Mouse (Mus musculus) heart, adult 2 months (tissue): Measurements from ENCODE around the gene Erc2. TPM values are rescaled to one million over a fixed set of nuclear protein-coding genes. Genes with fewer than 3 reads are reported as not detected.

Experiments used
- DNase-seq, 2 experiments: peaks; one replicate each; pipeline ENCODE4 v3.0.0; 2021
- H3K27ac ChIP-seq: fragments of 200-600 bp; 2 replicates; pipeline ENCODE4 v1.8.1; 2022
- H3K27me3 ChIP-seq: fragments of 200-500 bp; 2 replicates; pipeline ENCODE4 v1.6.1; 2012; ENCODE audit warnings: mild to moderate bottlenecking, low read length, inconsistent platforms, mixed read lengths; ENCODE audit not compliant: control insufficient read depth, insufficient read depth
- H3K36me3 ChIP-seq: fragments of 200-500 bp; 2 replicates; pipeline ENCODE4 v1.6.1; 2012; ENCODE audit warnings: low read length, inconsistent platforms; ENCODE audit not compliant: control insufficient read depth, insufficient read depth
- H3K4me1 ChIP-seq: fragments of 200-500 bp; 2 replicates; pipeline ENCODE4 v1.6.1; 2011; ENCODE audit warnings: low read length; ENCODE audit not compliant: control insufficient read depth, insufficient read depth
- H3K4me3 ChIP-seq: fragments of 200-600 bp; 2 replicates; pipeline ENCODE4 v1.8.1; 2022
- H3K79me2 ChIP-seq: fragments of 200-500 bp; replicated peaks from 2 replicates; pipeline ENCODE4 v1.6.1; 2012; ENCODE audit warnings: mild to moderate bottlenecking, inconsistent platforms, low read length, moderate library complexity, mixed read lengths; ENCODE audit not compliant: control insufficient read depth, insufficient read depth
- H3K9ac ChIP-seq: fragments of 200-500 bp; 2 replicates; pipeline ENCODE4 v1.6.1; 2012; ENCODE audit warnings: low read depth, mild to moderate bottlenecking, control low read depth, inconsistent platforms, low read length, mixed read lengths
- CTCF ChIP-seq: fragments of 200-600 bp; IDR thresholded peaks from 2 replicates; pipeline ENCODE4 v1.8.1; 2022; ENCODE audit warnings: antibody characterized with exemption, mild to moderate bottlenecking, moderate library complexity
- EP300 ChIP-seq: fragments of 200-500 bp; IDR thresholded peaks from 2 replicates; pipeline ENCODE4 v1.6.1; 2011; ENCODE audit warnings: low read depth, low read length, control low read depth; ENCODE audit not compliant: insufficient read depth
- POLR2A ChIP-seq: fragments of 200-500 bp; IDR thresholded peaks from 2 replicates; pipeline ENCODE4 v1.6.1; 2011; ENCODE audit warnings: mild to moderate bottlenecking, low read depth, low read length, control low read depth; ENCODE audit not compliant: insufficient read depth
- WGBS: fragments of 180-500 bp; shearing (Covaris S2); methylation state at CpG from one replicate; pipeline ENCODE4 v1.1.7; 2018; 5-methylcytosine and 5-hydroxymethylcytosine counted together
- intact Hi-C: fragments of 180-260 bp; cut with DNase I; formaldehyde crosslinking; loops from one replicate; pipeline ENCODE4 v1.15.1; 2025
- polyA plus RNA-seq: library from polyadenylated mRNA; depleted of rRNA; stranded (reverse); fragments of >200 nt; gene quantifications from 2 replicates; pipeline ENCODE4 v1.2.3, GENCODE M21; 2012
- total RNA-seq, 2 experiments: library from RNA; stranded (reverse); gene quantifications; 2 replicates each; pipeline ENCODE4 v1.2.3; 2021

Gene Erc2
- total and polyA plus RNA-seq, 3 experiments, result 0.49 to 0.68 (median 0.64) TPM

DNA sequence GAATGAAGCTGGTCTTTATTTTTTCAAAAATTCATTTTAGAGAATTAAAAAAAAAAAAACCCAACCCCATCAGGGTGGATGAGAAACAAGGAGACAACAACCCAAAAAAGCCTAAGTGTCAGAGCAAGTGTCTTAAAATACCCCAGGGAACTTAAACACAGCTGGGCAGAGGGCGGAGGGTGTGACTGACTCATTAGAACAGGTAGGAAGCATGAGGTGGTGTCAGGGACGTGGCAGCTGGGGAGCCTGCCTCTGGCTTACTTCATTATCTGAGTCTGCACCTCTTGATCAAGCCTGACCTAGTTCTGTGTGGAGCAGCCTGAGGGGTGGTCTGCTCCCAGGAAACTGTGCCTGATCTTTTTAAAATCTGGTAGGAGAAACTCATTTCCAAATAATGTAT is 20.8 kb downstream of the Erc2 start:
- 61% methylated on average over 2 of the region's 2 CpGs for WGBS
- intact Hi-C loops, result no loop called here
- Histone ChIP-seq H3K4me1 (no peaks in the 10 kb centered on the region), H3K4me3 (no peak overlapping the region), H3K27ac (no peak overlapping the region), H3K9ac (no peak overlapping the region), H3K27me3 (no peaks in the 10 kb centered on the region), H3K79me2 (no peaks in the 10 kb centered on the region), H3K36me3 (no peaks in the 10 kb centered on the region)
- DNase-seq, result no peak
- no peak for TF ChIP-seq EP300
- no peak for TF ChIP-seq POLR2A
- TF ChIP-seq CTCF, result no peak

GRCm38 (mm10) chr14:27654670-27655069 is 32.4 kb downstream of the Erc2 start:
- no peaks in the 10 kb centered on the region for H3K27me3 ChIP-seq
- intact Hi-C loops, result no loop called here
- no peak for TF ChIP-seq EP300
- TF ChIP-seq POLR2A, result no peak
- no peak for TF ChIP-seq CTCF
- no peak for DNase-seq
- no peaks in the 10 kb centered on the region; the same call in 1 of the 2 replicates for H3K4me1 ChIP-seq
- H3K9ac ChIP-seq, result no peak overlapping the region
- no peak overlapping the region for H3K27ac ChIP-seq
- no peak overlapping the region for H3K4me3 ChIP-seq
- H3K36me3 ChIP-seq, result no peaks in the 10 kb centered on the region
- H3K79me2 ChIP-seq, result no peaks in the 10 kb centered on the region
- WGBS, result 27% methylated on average over 11 of the region's 11 CpGs

DNA sequence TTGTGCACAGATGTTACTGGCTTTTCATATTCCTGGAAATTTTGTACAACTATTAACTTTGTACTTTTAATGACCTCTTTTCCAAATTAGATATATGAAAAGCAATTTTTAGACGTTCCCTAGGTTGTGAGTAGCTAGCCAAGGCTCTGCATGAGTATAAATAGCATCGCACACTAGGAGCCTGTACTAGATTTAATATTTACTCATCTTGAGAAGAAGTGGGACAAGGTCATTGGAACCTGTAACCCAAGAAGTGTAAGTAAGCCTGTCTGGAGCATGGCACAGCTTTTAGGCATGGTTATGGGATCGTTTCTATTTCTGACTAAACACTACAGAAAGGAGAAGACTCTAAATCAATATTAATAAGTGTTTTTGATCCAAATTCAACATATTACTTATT is 36.4 kb downstream of the Erc2 start:
- Histone ChIP-seq H3K79me2 (no peaks in the 10 kb centered on the region), H3K4me3 (no peak overlapping the region), H3K9ac (no peak overlapping the region), H3K27ac (no peak overlapping the region), H3K36me3 (no peaks in the 10 kb centered on the region), H3K4me1 (no peaks in the 10 kb centered on the region; the same call in 1 of the 2 replicates), H3K27me3 (no peaks in the 10 kb centered on the region)
- 46% methylated on average over 3 of the region's 3 CpGs for WGBS
- intact Hi-C loops, result no loop called here
- DNase-seq, result no peak
- no peak for TF ChIP-seq POLR2A
- no peak for TF ChIP-seq EP300
- no peak for TF ChIP-seq CTCF

DNA sequence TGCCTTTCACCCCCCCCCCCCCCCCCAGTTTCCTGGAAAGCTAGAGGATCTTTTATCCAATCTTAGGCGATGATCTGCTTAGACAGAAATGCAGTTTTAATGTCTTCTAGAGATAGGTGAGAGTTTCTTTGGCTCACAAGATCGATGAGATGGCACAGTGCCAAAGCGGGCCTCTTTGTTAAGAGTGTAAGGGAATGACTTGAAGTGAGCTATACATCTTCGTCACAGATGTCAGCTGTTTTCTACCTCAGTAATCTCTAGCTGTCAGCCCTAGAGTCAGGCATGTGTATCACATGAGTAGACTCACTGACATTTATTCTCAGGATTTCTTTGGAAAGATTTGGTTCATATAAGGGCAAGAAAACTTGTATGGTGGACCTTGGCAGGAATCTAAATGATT is 39.2 kb downstream of the Erc2 start:
- H3K79me2 ChIP-seq, result no peaks in the 10 kb centered on the region
- WGBS, result 41% methylated on average over 4 of the region's 4 CpGs
- H3K27me3 ChIP-seq, result no peaks in the 10 kb centered on the region
- intact Hi-C loops, result no loop called here
- DNase-seq, result no peak
- no peak overlapping the region for H3K9ac ChIP-seq
- no peaks in the 10 kb centered on the region; the same call in 1 of the 2 replicates for H3K4me1 ChIP-seq
- no peak overlapping the region for H3K4me3 ChIP-seq
- no peaks in the 10 kb centered on the region for H3K36me3 ChIP-seq
- no peak for TF ChIP-seq POLR2A
- no peak for TF ChIP-seq CTCF
- no peak for TF ChIP-seq EP300
- H3K27ac ChIP-seq, result no peak overlapping the region

GRCm38 (mm10) chr14:27662251-27662650 is 40.0 kb downstream of the Erc2 start:
- Histone ChIP-seq H3K9ac (no peak overlapping the region), H3K27me3 (no peaks in the 10 kb centered on the region), H3K4me1 (no peaks in the 10 kb centered on the region; the same call in 1 of the 2 replicates), H3K79me2 (no peaks in the 10 kb centered on the region), H3K27ac (no peak overlapping the region), H3K4me3 (no peak overlapping the region), H3K36me3 (no peaks in the 10 kb centered on the region)
- intact Hi-C loops, result no loop called here
- TF ChIP-seq POLR2A, result no peak
- TF ChIP-seq EP300, result no peak
- TF ChIP-seq CTCF, result no peak
- no peak for DNase-seq

- H3K27ac ChIP-seq, result no peak overlapping the region
- H3K79me2 ChIP-seq, result no peaks in the 10 kb centered on the region
- 73% methylated on average over 11 of the region's 11 CpGs for WGBS
- intact Hi-C loops, result no loop called here
- H3K4me3 ChIP-seq, result no peak overlapping the region
- H3K27me3 ChIP-seq, result no peaks in the 10 kb centered on the region
- H3K4me1 ChIP-seq, result no peaks in the 10 kb centered on the region
- no peak for DNase-seq
- no peaks in the 10 kb centered on the region for H3K36me3 ChIP-seq
- H3K9ac ChIP-seq, result no peak overlapping the region
- TF ChIP-seq EP300, result no peak
- no peak for TF ChIP-seq POLR2A
- TF ChIP-seq CTCF, result no peak
These were observed 45.0 kb downstream of the Erc2 start for GRCm38 (mm10) chr14:27667016-27667852.
